Mouse (Mus musculus): ENCODE measurements around the gene Sp9. TPM values are rescaled to one million over a fixed set of nuclear protein-coding genes. Genes with fewer than 3 reads are reported as not detected.

The Sp9 gene
- 1 to 10 TPM; 3.6 to 4.1 TPM for total RNA-seq (2021)
- long read RNA-seq, experiment 1, full-length matches to known transcripts, result 18 of 18 reads
- long read RNA-seq, experiment 1, partial matches to known transcripts, result 0 of 18 reads
- long read RNA-seq, experiment 1, other reads (novel, unspliced or antisense), result 0 of 18 reads
- long read RNA-seq, experiment 2, full-length matches to known transcripts, result 6 of 7 reads
- long read RNA-seq, experiment 2, partial matches to known transcripts, result 0 of 7 reads
- long read RNA-seq, experiment 2, other reads (novel, unspliced or antisense), result 1 of 7 reads

GRCm38 (mm10) chr2:73271459-73272161 is at the start of gene Sp9:
TSS of gene Sp9 (plus strand) at chr2:73271925.
- peak in 1 of 2 experiments; percentile 45 for DNase-seq (ENCODE audit: low spot score in 2 of 2)

- no peak for DNase-seq (ENCODE audit: low spot score in 2 of 2)
Measured at GRCm38 (mm10) chr2:73231081-73231480, 40.6 kb upstream of the Sp9 start.

GRCm38 (mm10) chr2:73241299-73241698 is 30.4 kb upstream of the Sp9 start:
- DNase-seq (ENCODE audit: low spot score in 2 of 2), result no peak

GRCm38 (mm10) chr2:73248701-73249100 is 23.0 kb upstream of the Sp9 start:
- no peak for DNase-seq (ENCODE audit: low spot score in 2 of 2)

- DNase-seq (ENCODE audit: low spot score in 2 of 2), result no peak
Measured at GRCm38 (mm10) chr2:73263172-73263765, 8.5 kb upstream of the Sp9 start.

GRCm38 (mm10) chr2:73263794-73264610 is 7.7 kb upstream of the Sp9 start:
- DNase-seq (ENCODE audit: low spot score in 2 of 2), result no peak

- DNase-seq (ENCODE audit: low spot score in 2 of 2), result no peak
Measured at GRCm38 (mm10) chr2:73264611-73265195, 7.0 kb upstream of the Sp9 start.

- no peak for DNase-seq (ENCODE audit: low spot score in 2 of 2)
Measured at GRCm38 (mm10) chr2:73266011-73266410, 5.7 kb upstream of the Sp9 start.

- DNase-seq (ENCODE audit: low spot score in 2 of 2), result no peak
Measured at GRCm38 (mm10) chr2:73266623-73267022, 5.1 kb upstream of the Sp9 start.

- no peak for DNase-seq (ENCODE audit: low spot score in 2 of 2)
Measured at GRCm38 (mm10) chr2:73267231-73267630, 4.5 kb upstream of the Sp9 start.

GRCm38 (mm10) chr2:73267818-73268217 is 3.9 kb upstream of the Sp9 start:
- no peak for DNase-seq (ENCODE audit: low spot score in 2 of 2)

GRCm38 (mm10) chr2:73268281-73268680 is 3.4 kb upstream of the Sp9 start:
- no peak for DNase-seq (ENCODE audit: low spot score in 2 of 2)

- DNase-seq (ENCODE audit: low spot score in 2 of 2), result no peak
Measured at GRCm38 (mm10) chr2:73268836-73269395, 2.8 kb upstream of the Sp9 start.

GRCm38 (mm10) chr2:73269666-73270065 is 2.1 kb upstream of the Sp9 start:
- DNase-seq (ENCODE audit: low spot score in 2 of 2), result no peak

GRCm38 (mm10) chr2:73270071-73270592 is 1.6 kb upstream of the Sp9 start:
- DNase-seq (ENCODE audit: low spot score in 2 of 2), result no peak

- peak in 1 of 2 experiments; percentile 28 for DNase-seq (ENCODE audit: low spot score in 2 of 2)
Measured at GRCm38 (mm10) chr2:73270593-73271458, 899 bp upstream of the Sp9 start.

GRCm38 (mm10) chr2:73272351-73273248 is 875 bp downstream of the Sp9 start:
- DNase-seq (ENCODE audit: low spot score in 2 of 2), result no peak

All from left cerebral cortex, adult 18-20 months (tissue).